Mouse (Mus musculus) embryonic stem cell, embryonic (primary cell): ENCODE measurements at regions not wholly inside any gene's neighbourhood (a gene's known extent, or its start where the extent isn't known, plus 50 kb on each side); places are given as distances from the start of the nearest gene placed in this dataset.
"Not testable (repeated sequence)": the region's sequence is repeated elsewhere in the genome, so short reads cannot be mapped to it uniquely, and the experiment has no call there.

ENCODE experiments used
- CTCF ChIA-PET, 4 experiments: fragments of 300-600 bp in 2 of 4; fragments of 350-600 bp in 2 of 4; sonication (Branson Sonifier 250); formaldehyde crosslinking; loops; one replicate each; lab custom pipeline; 2022; ENCODE audit warnings: inconsistent platforms in 2 of 4; lab: Charles Lee
- POLR2A ChIA-PET, 4 experiments: fragments of 300-600 bp in 2 of 4; fragments of 350-600 bp in 2 of 4; sonication (Branson Sonifier 250); formaldehyde crosslinking; loops; one replicate each; lab custom pipeline; 2022; ENCODE audit warnings: antibody characterized with exemption in 4 of 4, inconsistent platforms in 1 of 4; lab: Charles Lee

DNA sequence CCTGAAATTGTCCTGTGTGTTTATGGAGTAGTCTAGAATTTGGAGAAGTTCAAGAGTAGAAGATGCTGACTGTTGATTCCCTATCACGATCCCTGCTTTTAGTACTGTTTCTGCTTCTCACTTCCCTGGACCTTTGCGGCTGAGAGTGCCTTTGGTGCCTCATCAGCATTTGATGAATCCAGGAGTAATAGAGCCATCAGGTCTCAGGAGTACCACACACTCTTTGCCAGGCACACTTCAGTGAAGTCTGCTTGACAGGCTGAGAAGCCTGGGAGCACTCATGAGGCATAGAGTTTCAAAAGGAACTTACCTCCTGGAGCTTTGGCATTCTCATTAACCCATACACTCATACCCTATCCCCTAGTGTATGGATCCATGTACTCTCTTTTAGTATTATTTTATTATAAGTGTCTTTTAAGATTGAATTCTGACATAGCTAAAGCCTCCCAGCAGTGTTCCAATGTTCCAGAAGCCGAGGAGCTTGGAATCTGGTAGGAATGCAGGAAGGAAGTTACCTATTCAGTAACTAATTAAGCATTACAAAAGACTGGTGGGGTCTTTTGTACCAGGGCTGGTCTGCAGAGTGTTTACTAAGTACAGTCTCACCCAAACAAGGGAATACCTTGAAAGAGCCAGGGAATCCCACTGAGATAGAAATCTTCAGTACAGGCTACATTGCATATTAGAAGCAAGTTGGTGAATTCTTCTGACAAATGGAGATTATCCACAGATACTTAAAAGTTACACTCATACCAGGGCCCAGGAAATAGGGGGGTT is 139.7 kb downstream of the Tex13c3 start:
- POLR2A ChIA-PET, result interaction anchor here in 1 of 4 experiments (1.3 kb wide), 1 partner anchor 104 kb away, joined by 4 read pairs; no protein-coding TSS in a partner anchor
- CTCF ChIA-PET, result not testable (repeated sequence)

DNA sequence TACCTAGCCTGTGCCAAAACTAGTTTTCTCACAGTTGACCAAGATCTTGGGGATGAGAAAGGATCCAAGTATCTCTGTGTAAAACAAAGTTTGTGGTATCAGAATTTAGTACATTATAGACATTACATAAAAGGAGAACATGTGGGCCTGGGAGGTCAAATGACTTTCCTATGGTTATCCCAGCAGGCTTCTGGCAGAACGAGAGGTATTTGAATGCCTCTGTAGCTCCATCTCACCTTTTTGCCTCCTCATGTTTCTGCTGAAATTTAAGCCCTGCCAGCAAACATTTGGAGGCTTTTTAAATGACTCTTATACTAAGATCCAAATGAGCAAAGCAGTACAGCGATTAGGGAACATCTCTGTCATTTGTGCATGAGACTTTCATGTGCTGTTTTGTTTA is 167.8 kb downstream of the Tex13c3 start:
- ChIA-PET CTCF (no interaction called here), POLR2A (no interaction called here)

DNA sequence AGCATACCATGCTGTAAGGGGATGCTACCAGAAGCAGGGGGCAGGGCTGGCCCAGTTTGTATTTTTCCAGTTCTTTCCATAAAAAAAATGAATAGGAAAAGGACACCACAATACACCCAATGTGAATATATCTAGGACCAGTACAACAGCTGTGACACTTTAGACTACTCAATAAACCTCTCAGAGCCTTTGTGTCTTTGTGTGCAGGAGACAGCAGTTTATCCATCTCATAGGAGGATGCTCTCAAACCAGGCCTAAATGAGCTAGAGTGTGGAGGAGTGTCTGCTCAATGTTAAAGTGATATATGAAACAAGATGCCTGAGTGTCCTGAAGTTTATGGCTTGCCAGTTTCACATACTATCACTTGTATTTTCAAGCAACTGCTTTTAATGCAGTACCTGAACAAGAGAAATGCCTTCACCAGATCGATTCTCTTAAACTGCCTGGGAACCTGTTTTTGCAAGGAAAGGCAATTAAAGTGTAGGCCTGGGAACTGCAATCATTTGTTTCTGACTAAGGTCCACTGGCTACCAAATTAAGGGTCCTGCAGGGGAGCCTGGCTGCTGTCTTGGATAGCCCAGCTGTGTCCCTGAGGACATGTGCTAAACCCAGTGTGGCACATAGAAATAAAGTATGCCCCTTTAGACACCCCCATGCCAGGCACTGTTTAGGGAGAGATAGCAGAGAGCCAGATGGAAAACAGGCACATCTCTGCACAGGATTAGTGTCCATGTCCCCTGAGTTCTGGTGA is 169.1 kb downstream of the Tex13c3 start:
- POLR2A ChIA-PET, result no interaction called here
- CTCF ChIA-PET, result no interaction called here

DNA sequence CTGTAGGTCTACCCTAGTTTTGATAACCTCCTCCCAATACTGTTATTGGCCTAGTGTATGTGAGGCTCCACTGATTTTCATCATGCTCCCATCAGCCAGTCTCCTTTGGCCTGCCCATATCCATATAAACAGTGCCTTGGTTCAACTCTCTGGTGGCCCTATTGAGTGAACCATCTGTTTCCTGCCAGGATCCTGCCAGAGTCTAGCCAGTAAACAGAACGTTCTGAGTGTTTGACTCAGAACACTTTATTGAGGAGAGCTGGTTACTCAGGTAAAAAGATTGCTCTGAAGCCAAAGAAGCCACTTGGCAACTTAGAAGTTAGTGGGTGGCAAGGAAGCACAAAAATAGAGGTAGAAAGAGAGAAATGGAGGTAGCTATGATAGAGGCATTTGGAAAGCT is 169.7 kb downstream of the Tex13c3 start:
- POLR2A ChIA-PET, result no interaction called here
- CTCF ChIA-PET, result no interaction called here

DNA sequence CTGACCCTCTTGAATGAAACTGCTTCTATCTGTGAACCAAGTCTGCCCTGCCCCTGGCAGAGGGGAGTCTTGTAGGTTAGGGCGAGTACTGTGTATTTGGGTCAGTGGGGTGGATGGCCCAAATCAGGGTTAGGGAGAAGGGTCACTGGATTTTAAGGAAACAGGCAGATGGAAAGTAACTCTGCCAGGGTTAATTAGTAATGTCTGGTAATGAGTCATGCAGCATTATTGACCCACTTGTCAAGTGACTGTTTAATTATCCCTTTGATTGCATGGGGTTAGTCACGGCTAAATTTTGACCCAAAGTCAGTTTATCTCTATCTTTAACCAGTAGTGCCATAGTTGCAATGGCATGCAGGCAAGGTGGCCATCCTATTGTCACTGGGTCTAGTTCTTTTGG is 192.9 kb downstream of the Tex13c3 start:
- POLR2A ChIA-PET, result no interaction called here
- CTCF ChIA-PET, result no interaction called here

DNA sequence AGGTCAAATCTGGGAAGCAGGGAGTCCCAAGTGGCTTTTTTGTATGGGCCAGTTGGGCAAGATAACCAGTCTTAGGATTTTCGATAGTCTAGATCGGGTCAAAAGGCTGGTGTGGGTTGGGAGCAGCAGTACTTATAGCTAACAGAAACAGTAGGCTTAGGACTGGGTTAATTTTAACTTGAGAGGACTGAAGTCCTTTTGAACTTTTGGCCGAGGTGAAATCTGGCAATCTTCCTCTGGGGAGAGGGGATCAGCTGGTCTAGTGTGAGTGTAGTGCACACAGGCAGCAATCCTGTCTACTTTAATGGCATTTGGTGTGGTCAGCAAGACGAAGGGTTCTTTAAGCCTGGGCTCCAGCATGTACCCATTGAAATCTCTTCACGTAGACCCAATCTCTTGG is 194.7 kb downstream of the Tex13c3 start:
- ChIA-PET POLR2A (no interaction called here), CTCF (no interaction called here)

DNA sequence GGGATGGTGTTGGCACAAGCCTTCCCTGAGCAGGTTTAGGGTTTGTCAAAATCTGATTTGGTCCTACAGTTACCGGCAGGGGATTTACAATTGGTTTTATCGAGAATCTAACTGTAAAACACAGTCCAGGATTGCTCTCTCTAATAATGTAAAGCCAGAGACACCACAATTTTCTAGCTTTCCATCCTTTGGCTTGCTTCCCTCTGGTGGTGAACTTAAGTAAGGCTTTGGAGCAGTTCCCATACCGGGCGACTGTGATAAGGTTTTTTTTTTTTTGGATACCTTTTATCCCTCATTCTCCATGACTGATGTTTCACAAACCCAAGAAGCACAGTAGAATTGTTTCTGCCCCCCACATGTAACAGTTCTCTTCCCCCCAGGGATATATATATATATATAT is 195.3 kb downstream of the Tex13c3 start:
- POLR2A ChIA-PET, result no interaction called here
- CTCF ChIA-PET, result interaction anchor here in 1 of 4 experiments (0.6 kb wide), 1 partner anchor 9 kb away, joined by 4 read pairs; no protein-coding TSS in a partner anchor

DNA sequence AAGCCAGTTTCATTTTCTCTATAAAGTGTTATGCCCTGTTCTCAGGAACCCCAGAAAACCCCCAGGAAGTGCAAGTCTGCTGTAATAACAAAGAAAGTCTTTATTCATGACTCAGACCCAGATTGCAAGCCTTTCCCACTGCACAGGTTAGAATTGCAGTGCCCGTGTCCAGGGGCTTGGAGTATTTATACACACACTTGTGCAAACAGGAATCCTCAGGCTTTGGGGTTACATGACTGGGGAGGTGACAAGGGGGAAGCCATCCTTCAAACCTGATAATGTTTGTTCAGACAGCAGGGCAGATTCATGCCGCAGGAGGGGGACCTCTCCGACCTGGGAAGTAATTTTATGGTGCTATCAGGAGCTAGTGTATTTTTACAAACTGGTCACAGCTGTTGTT is 198.0 kb downstream of the Tex13c3 start:
- ChIA-PET POLR2A (no interaction called here), CTCF (no interaction called here)

DNA sequence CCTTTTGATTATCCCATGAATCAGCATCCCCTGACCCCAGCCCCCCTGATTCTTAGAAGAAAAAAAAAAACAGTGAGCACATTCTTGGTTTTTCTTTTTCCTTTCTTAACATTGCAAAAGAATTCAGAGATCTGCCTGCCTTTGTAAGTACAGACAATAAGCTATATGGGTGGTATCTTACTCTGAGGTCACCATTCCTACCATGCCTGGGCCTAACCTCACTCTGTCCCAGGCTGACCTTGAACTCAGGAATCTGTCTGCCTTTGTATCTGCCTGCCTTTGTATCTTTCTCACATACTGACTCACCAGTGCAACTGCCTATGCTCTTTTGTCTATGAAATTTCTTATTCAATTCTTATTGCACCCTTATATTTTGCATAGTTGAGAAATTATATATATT is 216.9 kb downstream of the Tex13c3 start:
- ChIA-PET CTCF (no interaction called here), POLR2A (interaction anchor here in 1 of 4 experiments (1.6 kb wide), 1 partner anchor 27 kb away, joined by 5 read pairs; no protein-coding TSS in a partner anchor)

DNA sequence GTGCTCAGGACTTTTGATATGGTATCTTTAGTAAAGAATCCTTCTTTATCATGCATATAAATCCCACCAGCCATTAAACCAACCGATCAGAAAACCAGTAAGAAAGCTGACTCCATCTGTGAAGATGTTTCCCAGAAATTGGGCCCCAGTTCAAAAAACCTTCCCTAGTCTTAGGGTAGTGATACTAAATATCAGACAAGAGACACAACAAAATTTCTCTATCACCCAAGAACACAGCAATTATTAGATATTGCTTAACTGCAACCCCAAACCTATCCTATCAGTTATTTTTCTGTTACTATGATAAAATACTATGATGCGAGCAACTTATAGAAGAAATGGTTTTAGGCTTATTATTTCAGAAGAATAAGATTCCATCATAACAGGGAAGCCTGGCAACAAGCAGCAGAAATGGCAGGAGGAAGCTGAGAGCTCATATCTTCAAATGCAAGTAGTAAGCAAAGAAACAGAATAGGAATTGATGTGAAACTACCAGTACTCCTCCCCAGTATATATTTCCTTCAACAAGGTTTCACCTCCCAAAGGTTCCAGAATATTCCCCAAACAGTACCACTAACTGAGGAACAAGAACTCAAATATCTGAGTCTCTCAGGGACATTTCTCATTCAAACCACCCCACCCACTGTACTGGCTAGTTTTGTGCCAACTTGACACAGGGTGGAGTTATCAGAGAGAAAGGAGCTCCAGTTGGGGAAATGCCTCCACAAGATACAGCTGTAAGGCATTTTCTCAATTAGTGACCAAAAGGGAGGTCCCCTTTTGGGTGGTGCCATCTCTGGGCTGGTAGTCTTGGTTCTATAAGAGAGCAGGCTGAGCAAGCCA is 234.1 kb downstream of the Tex13c3 start:
- ChIA-PET CTCF (no interaction called here), POLR2A (interaction anchor here in 1 of 4 experiments (1.2 kb wide), 1 partner anchor 10 kb away, joined by 5 read pairs; no protein-coding TSS in a partner anchor)

DNA sequence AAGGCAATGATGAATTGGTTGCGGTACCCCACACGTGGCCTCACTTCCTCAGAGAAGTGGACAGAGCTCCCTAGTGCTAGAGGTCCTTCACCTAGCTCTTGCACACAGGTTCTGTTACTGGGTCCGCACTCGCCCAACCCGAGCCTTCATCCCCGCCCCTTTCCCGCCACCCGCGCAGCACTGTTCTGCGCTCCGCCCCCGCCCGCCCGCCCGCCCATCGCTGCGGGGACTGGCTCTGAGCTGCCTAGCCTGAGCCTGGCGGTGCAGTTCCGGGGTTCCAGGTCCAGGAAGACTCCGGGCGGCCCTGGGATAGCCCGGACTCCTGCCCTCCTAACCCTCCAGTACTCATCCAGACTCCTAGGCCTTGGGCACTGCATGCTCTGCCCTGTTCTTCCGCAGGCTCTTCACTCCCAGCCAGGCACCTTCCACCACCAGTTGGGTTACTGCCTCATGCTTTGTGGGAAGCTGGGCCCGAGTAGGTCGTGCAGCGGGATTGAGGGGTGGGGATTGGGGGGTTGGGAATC is 243.3 kb downstream of the Tex13c3 start:
- ChIA-PET CTCF (interaction anchor here in 2 of 4 experiments (0.6 to 1.0 kb wide), 2 partner anchors 98 to 821 kb away, joined by 3 to 8 read pairs; partner anchors contain the start of gene Chst7 (in 1 of the 2)), POLR2A (interaction anchor here in 3 of 4 experiments (0.6 to 1.8 kb wide), 9 partner anchors 8 to 1098 kb away, joined by 3 to 6 read pairs (median 4); no protein-coding TSS in a partner anchor)

DNA sequence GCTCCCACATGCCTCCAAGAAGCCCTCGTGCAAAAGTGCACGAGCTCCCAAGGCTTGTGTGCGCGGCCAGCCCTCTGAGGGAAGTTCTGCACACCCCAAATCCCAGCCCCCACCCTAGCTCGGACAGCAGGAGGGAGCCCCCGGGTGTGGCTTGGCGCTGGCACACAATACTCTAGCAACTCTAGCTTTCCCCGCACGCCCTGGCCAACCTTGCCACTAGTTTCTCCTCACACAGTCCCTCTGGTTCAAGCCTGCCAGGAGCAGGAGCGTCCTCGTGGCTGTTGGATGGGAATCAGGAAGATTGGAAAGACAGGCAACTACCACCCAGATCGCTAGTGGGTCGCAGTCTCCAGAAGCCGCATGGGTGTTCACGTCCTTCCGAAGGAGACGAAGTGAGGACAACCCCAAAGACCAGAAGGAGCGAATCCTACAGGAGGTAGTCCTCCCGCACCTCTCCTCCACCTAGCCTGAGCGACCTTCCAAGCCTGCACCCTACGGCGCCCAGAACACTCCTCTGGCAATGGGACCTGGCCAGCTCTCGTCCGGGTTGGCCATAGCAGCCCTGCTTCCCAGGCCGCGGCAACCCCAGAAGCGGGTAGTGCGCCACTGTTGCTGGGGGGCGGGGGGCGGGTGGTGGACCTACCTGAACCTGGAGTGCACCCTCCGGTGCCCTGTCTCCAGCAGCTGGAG is 243.9 kb downstream of the Tex13c3 start:
- CTCF ChIA-PET, result interaction anchor here in 1 of 4 experiments (0.7 to 1.0 kb wide), 2 partner anchors 822 to 1664 kb away, joined by 3 to 4 read pairs; partner anchors contain the start of gene Chst7
- POLR2A ChIA-PET, result interaction anchor here (0.6 to 1.8 kb wide), 8 partner anchors 9 to 1099 kb away, joined by 3 to 6 read pairs (median 4); no protein-coding TSS in a partner anchor

DNA sequence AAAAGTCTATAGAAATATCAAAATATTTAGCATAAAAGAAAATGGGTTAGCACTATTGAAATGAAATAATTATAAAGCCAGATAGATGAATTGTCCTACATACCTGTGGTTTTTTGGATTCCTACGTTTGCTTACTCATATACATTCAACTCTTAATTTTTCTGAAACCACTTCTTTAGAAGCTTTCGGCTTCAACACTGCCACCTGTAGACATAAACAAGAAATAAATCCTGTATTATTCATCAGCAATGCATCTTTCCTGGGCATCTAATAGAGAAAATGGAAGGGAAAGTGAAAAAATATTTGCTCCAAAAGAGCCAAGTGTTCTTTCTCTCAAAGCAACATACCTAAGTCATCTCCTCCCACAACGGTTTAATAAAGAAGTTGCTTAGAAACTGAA is 245.7 kb downstream of the Tex13c3 start:
- ChIA-PET CTCF (no interaction called here), POLR2A (no interaction called here)

DNA sequence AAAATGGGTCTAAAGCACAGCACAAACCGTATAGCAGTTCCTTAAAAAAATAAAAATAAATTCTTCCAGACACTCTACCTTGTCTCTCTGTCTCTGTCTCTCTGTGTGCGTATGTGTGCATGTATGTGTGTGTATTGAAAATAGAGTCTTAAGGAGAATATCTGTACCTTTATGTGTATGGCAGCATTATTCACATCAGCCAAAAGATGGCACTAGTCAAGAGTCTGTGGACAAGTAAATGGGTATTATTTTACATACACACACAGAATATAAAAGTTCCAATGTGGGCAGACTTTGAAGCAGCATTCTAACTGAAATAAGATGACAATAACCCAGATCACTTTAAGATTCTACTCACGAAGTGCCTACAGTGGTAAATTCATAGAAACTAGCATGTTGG is 249.3 kb downstream of the Tex13c3 start:
- ChIA-PET CTCF (no interaction called here), POLR2A (no interaction called here)

DNA sequence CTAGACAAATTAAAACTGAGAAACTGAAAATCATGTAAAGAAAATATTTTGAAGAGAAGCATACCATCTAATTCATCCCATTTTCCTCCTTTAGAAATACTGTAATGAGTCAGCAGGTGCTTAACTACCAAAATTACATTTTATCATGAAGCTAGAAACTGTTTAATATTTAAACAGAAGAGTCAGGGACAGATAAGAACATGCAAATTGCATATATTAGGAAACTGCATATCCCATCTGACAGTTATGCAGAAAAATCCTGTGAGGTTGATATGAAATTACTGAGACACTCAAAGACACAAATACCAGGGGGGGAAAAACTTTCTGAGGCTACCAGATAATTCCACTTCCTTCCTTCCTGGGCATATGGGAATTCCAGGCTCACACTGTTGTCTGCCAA is 257.8 kb downstream of the Tex13c3 start:
- CTCF ChIA-PET, result no interaction called here
- POLR2A ChIA-PET, result interaction anchor here in 1 of 4 experiments (0.9 kb wide), 1 partner anchor 14 kb away, joined by 3 read pairs; no protein-coding TSS in a partner anchor

DNA sequence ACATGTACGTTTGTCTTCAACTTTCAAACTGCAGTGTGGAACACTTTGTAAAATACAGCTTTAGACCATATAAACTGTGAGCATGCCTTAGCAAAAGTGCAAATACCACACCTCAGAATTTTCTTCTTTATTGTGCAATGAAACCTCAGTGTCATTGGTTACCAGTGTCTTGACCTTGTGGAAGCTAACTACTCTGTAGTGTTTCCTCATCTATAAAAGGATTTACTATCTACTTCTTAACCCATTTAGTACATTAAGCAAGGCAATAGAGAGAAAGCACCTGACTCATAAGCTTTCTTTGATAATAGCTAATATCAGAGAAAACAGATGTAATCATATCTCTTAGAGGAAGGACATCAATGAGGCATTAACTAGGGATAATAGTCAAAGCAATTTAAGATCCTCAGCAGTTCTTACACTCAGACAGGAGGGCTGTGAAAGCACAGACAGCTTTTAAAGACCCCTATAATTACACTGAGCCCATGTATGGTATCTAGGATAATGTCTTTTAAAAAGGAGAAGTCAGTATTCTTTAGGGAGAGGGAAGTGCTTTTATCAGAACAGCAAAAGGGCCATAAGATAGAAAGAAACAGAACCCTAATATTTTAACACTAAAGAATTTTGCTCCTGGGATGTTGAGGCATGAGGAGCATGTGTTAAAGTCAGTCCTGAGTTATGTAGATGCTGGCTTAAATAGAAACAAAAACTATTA is 260.2 kb downstream of the Tex13c3 start:
- POLR2A ChIA-PET, result no interaction called here
- CTCF ChIA-PET, result no interaction called here

DNA sequence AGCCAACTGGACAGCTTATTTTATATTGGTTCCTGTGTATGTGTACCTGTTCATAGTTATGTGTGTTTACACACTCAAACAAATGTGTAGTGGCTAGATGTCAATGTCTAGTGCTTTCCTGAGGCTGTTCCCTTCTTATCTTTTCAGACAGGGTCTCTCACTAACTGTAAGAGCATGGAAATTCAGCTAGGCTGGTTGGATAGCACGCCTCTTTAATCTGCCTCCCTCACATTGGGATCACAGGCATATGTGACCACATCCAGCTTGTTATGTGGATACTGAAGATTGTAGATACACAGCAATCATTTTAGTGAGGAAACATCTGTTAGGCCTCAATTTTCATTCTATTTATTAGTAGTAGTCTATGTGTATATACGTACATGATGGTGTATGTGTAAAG is 261.4 kb downstream of the Tex13c3 start:
- ChIA-PET POLR2A (no interaction called here), CTCF (no interaction called here)

DNA sequence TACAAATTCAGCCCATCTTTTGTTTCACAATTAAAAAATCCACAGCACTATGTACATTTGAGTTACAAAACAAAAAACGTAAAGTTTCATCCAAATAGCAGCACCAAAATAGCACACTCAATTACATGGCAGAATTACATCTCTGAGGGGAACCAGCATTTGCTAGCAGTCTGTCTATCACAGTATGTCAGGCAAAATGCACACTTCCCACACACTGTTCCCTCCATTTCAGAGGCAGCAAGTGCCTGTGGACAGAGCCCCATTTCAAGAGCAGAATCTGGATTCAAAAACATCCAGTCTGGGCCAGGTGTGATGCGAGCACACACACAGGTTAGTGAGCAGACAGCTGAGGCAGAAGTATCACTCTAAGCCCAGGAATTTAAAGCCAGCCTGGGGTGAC is 261.8 kb downstream of the Tex13c3 start:
- ChIA-PET CTCF (interaction anchor here in 1 of 4 experiments (0.7 kb wide), 1 partner anchor 938 kb away, joined by 4 read pairs; no protein-coding TSS in a partner anchor), POLR2A (no interaction called here)
